Mouse (Mus musculus) liver, adult 2 months (tissue): ENCODE data around the gene Dapk2. TPM values are rescaled to one million over a fixed set of nuclear protein-coding genes. Genes with fewer than 3 reads are reported as not detected.

Source experiments
- DNase-seq: peaks from one replicate; pipeline ENCODE4 v3.0.0-alpha.2; 2011; ENCODE audit warnings: low read depth, low spot score; ENCODE audit errors: extremely low read depth
- H3K27ac ChIP-seq: fragments of 200-500 bp; replicated peaks from 2 replicates; pipeline ENCODE4 v1.5.1; 2012; ENCODE audit warnings: low read depth, mild to moderate bottlenecking, control low read depth, inconsistent platforms, low read length; ENCODE audit not compliant: insufficient read depth
- H3K27me3 ChIP-seq: fragments of 200-500 bp; 2 replicates; pipeline ENCODE4 v1.6.1; 2012; ENCODE audit warnings: mild to moderate bottlenecking, moderate library complexity, low read length, inconsistent platforms; ENCODE audit not compliant: control insufficient read depth, insufficient read depth
- H3K36me3 ChIP-seq: fragments of 200-500 bp; 2 replicates; pipeline ENCODE4 v1.6.1; 2012; ENCODE audit warnings: low read length, inconsistent platforms; ENCODE audit not compliant: control insufficient read depth, insufficient read depth
- H3K4me1 ChIP-seq: fragments of 200-500 bp; 2 replicates; pipeline ENCODE4 v1.6.1; 2011; ENCODE audit warnings: low read length; ENCODE audit not compliant: control insufficient read depth, insufficient read depth
- H3K4me3 ChIP-seq: fragments of 200-500 bp; 2 replicates; pipeline ENCODE4 v1.5.1; 2011; ENCODE audit warnings: low read depth, mild to moderate bottlenecking, control low read depth, low read length, moderate library complexity; ENCODE audit not compliant: insufficient read depth
- H3K79me2 ChIP-seq: fragments of 200-500 bp; 2 replicates; pipeline ENCODE4 v1.6.1; 2012; ENCODE audit warnings: inconsistent platforms, mild to moderate bottlenecking, low read length, moderate library complexity; ENCODE audit not compliant: control insufficient read depth, insufficient read depth
- H3K9ac ChIP-seq: fragments of 200-500 bp; 2 replicates; pipeline ENCODE4 v1.6.1; 2012; ENCODE audit warnings: low read depth, mild to moderate bottlenecking, control low read depth, inconsistent platforms, low read length
- CTCF ChIP-seq: fragments of 200-500 bp; IDR thresholded peaks from 2 replicates; pipeline ENCODE4 v1.5.1; 2011; ENCODE audit warnings: low read depth, low read length, control low read depth
- POLR2A ChIP-seq: fragments of 200-500 bp; IDR thresholded peaks from 2 replicates; pipeline ENCODE4 v1.6.1; 2011; ENCODE audit warnings: low read length, control low read depth; ENCODE audit not compliant: insufficient read depth; ENCODE audit errors: extremely low read depth
- WGBS: fragments of 180-500 bp; shearing (Covaris S2); methylation state at CpG from one replicate; pipeline ENCODE4 v1.1.7; 2018; 5-methylcytosine and 5-hydroxymethylcytosine counted together
- polyA plus RNA-seq: library from polyadenylated mRNA; depleted of rRNA; stranded (reverse); fragments of >200 nt; gene quantifications from 2 replicates; pipeline ENCODE4 v1.2.3, GENCODE M21; 2012
- total RNA-seq: library from RNA; depleted of rRNA; stranded (reverse); fragments of >200 nt; gene quantifications from 2 replicates; pipeline ENCODE4 v1.2.3, GENCODE M21; 2014

Gene Dapk2
- total and polyA plus RNA-seq, 2 experiments: 6.2 to 9.6 TPM

DNA sequence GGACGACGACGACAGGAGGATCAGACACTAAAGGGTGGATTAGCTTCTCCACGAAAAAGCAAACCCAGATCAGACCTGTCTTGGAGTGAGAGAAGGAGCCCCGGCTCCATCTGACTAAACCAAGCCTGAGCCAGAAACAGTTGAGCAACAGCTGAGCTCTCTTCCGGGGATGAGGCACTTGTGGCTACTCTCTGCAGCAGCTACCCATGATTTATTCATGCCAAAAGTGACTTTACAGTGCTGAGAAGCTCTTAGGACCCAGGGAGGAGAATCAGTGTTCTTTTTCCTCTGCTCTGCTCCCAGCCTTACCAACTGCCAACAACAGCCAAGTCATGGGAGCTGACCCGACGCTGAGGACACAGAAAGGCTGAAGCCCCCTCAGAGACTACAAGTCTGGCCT is 41.1 kb upstream of the Dapk2 start:
- Histone ChIP-seq H3K4me3 (no peak overlapping the region), H3K79me2 (peaks cover 5% of the 10 kb centered on the region; the same call in 1 of the 2 replicates), H3K36me3 (peaks cover 2% of the 10 kb centered on the region; the same call in 1 of the 2 replicates), H3K4me1 (no peaks in the 10 kb centered on the region), H3K9ac (no peak overlapping the region), H3K27ac (no peak overlapping the region), H3K27me3 (no peaks in the 10 kb centered on the region)
- DNase-seq: no peak
- 55% methylated on average over 8 of the region's 8 CpGs for WGBS
- TF ChIP-seq CTCF (no peak), POLR2A (no peak)

DNA sequence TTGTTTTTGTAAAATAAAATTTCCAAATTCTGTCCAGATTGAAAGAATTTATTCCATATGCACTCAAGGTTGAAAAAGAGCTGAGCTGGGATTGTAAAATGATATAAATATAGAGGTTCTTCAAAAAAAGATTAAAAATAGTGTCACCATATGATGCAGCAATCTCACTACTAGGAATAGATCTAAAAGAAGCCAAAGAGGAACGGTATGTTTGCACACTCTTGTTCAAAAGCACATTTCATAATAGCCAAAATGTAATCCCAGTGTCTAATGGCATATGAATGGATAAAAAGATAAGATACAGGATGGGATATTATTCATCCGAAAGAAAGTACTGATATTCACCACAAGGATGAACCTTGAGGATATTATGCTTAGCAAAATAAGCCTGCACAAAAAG is 38.5 kb upstream of the Dapk2 start:
- no peak overlapping the region for H3K4me3 ChIP-seq
- H3K36me3 ChIP-seq: peaks cover 2% of the 10 kb centered on the region; the same call in 1 of the 2 replicates
- no peak overlapping the region for H3K9ac ChIP-seq
- WGBS: 60% methylated on average over 2 of the region's 2 CpGs
- no peaks in the 10 kb centered on the region for H3K27me3 ChIP-seq
- DNase-seq: no peak
- H3K27ac ChIP-seq: no peak overlapping the region
- H3K79me2 ChIP-seq: peaks cover 5% of the 10 kb centered on the region; the same call in 1 of the 2 replicates
- peaks cover 2% of the 10 kb centered on the region; the same call in 1 of the 2 replicates for H3K4me1 ChIP-seq
- no peak for TF ChIP-seq POLR2A
- TF ChIP-seq CTCF: no peak

DNA sequence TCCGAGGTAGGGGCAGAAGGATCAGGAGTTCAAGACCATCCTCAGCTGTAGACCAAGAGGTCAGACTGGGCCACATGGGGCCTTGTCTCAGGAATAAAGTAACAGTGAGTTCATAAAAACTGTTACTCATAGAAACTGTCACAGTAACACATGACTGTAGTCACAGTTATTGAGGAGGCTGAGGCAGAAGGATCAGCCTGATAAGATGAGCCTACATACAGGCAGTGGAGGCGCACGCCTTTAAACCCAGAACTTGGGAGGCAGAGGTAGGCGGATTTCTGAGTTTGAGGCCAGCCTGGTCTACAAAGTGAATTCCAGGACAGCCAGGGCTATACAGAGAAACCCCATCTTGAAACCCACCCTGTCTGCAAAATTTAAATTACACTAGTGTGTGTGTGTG is 37.9 kb upstream of the Dapk2 start:
- H3K36me3 ChIP-seq: peaks cover 2% of the 10 kb centered on the region; the same call in 1 of the 2 replicates
- no peak overlapping the region for H3K27ac ChIP-seq
- H3K9ac ChIP-seq: no peak overlapping the region
- no peak for DNase-seq
- WGBS: 99% methylated on average over 4 of the region's 4 CpGs
- peaks cover 5% of the 10 kb centered on the region; the same call in 1 of the 2 replicates for H3K79me2 ChIP-seq
- no peak for TF ChIP-seq CTCF
- TF ChIP-seq POLR2A: no peak
- peaks cover 2% of the 10 kb centered on the region; the same call in 1 of the 2 replicates for H3K4me1 ChIP-seq
- no peak overlapping the region for H3K4me3 ChIP-seq
- no peaks in the 10 kb centered on the region for H3K27me3 ChIP-seq

DNA sequence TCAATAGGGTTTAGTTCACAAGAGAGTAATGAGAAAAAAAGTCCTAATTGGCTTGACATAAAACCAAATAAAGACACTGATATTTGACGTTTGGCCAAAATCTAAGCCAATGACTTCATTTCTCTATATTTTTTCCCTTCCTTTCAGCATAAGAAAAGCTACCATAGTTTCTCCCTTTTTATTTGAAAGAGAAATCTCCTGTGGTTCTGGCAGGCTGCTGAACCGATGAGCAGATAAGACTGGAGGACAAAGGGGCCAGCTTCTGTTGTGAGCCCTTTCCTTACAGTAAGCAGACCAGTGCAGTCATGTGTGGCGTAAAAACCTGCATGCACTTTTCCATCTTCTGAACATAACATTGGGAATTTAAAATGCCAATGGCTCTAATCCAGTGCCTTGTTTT is 37.1 kb upstream of the Dapk2 start:
- 86% methylated on average over 3 of the region's 3 CpGs for WGBS
- Histone ChIP-seq H3K36me3 (no peaks in the 10 kb centered on the region), H3K4me1 (peaks cover 5% of the 10 kb centered on the region; the same call in 1 of the 2 replicates), H3K4me3 (no peak overlapping the region), H3K27ac (no peak overlapping the region), H3K9ac (no peak overlapping the region), H3K79me2 (peaks cover 5% of the 10 kb centered on the region; the same call in 1 of the 2 replicates), H3K27me3 (no peaks in the 10 kb centered on the region)
- DNase-seq: no peak
- TF ChIP-seq POLR2A (no peak), CTCF (no peak)

DNA sequence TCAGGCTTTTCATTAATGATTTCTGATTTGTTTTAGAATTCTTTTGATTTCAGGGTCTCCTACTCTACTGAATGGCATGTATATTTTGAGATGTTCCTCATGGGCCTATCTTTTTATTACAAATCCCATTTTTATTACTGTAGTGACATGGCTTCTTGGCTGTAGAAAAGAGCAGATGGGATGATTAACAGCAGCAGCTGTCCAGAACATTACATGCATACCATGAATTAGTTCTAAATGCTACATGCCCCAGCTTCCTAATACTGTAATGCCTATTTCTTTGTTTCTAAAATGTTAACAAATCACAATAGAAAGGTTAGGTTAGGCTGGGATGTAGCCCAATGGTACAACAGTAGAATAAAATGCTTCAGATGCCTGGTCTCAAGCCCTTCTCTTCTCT is 36.6 kb upstream of the Dapk2 start:
- H3K9ac ChIP-seq: no peak overlapping the region
- TF ChIP-seq POLR2A: no peak
- no peak for TF ChIP-seq CTCF
- H3K27me3 ChIP-seq: no peaks in the 10 kb centered on the region
- no peak for DNase-seq
- H3K36me3 ChIP-seq: no peaks in the 10 kb centered on the region
- peaks cover 5% of the 10 kb centered on the region; the same call in 1 of the 2 replicates for H3K4me1 ChIP-seq
- peaks cover 5% of the 10 kb centered on the region; the same call in 1 of the 2 replicates for H3K79me2 ChIP-seq
- no peak overlapping the region for H3K27ac ChIP-seq
- no peak overlapping the region for H3K4me3 ChIP-seq

DNA sequence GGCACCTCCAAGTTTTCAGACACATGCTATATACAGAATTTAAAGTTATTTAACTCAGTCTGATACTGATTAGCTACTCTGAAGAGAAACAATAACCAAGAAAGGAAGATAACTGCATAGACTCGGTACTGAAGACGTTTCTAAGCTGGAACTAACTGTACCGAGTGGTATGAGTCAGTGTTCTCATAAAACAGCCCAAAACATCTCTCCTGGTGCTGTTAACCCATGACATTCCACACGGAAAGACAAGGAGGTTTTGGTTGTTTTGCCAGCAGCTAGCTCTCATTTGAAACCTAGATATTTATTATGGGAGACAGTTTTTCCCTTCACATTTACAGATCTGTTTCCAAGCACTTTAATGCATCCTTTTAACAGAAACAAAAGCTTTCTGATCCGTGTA is 34.4 kb upstream of the Dapk2 start:
- no peak overlapping the region; the same call in 1 of the 2 replicates for H3K4me3 ChIP-seq
- H3K79me2 ChIP-seq: peaks cover 5% of the 10 kb centered on the region; the same call in 1 of the 2 replicates
- no peaks in the 10 kb centered on the region for H3K36me3 ChIP-seq
- WGBS: 15% methylated on average over 5 of the region's 5 CpGs
- no peak overlapping the region for H3K9ac ChIP-seq
- no peak for TF ChIP-seq POLR2A
- no peak for TF ChIP-seq CTCF
- peaks cover 5% of the 10 kb centered on the region; the same call in 1 of the 2 replicates for H3K4me1 ChIP-seq
- no peak overlapping the region for H3K27ac ChIP-seq
- no peaks in the 10 kb centered on the region for H3K27me3 ChIP-seq
- DNase-seq: no peak
